Mouse (Mus musculus) C2C12 (cell line): ENCODE data around the gene Gm8369.

Source experiments
- CTCF ChIP-seq: IDR thresholded peaks from one replicate; pipeline ENCODE4 v1.5.1; 2011; ENCODE audit not compliant: control insufficient read depth, insufficient read depth, insufficient read length
- MAX ChIP-seq: IDR thresholded peaks from one replicate; pipeline ENCODE4 v1.6.1; 2011; ENCODE audit warnings: mild to moderate bottlenecking, control low read depth

GRCm38 (mm10) chr19:11491406-11492189, 5.9 kb downstream of the Gm8369 start:
- TF ChIP-seq CTCF (no peak), MAX (no peak)
